Mouse (Mus musculus) bone marrow macrophage, adult 2 months (primary cell): ENCODE measurements at regions not wholly inside any gene's neighbourhood (a gene's known extent, or its start where the extent isn't known, plus 50 kb on each side); places are given as distances from the start of the nearest gene placed in this dataset.

Source experiments
- CTCF ChIP-seq: IDR thresholded peaks from 2 replicates; pipeline ENCODE4 v1.5.1; 2012; ENCODE audit warnings: low read depth, mild to moderate bottlenecking, low read length, moderate library complexity
- POLR2A ChIP-seq: IDR thresholded peaks from 2 replicates; pipeline ENCODE4 v1.6.1; 2012; ENCODE audit warnings: mild to moderate bottlenecking, low read depth, low read length, borderline replicate concordance

GRCm38 (mm10) chr10:111108658-111109633 is 55.6 kb upstream of the Osbpl8 start:
- no peak for TF ChIP-seq POLR2A
- 0 out of 2 replicates have a peak, but pooled peaks have one; percentile 38 for TF ChIP-seq CTCF
